Mouse (Mus musculus): ENCODE results near the gene Atoh8.

Atoh8 gene

GRCm38 (mm10) chr6:72225686-72226085, 9.7 kb downstream of the Atoh8 start:
- DNase-seq (ENCODE audit: low spot score), result no peak

GRCm38 (mm10) chr6:72223892-72224291, 11.5 kb downstream of the Atoh8 start:
- DNase-seq (ENCODE audit: low spot score), result no peak

GRCm38 (mm10) chr6:72222876-72223275, 12.5 kb downstream of the Atoh8 start:
- DNase-seq (ENCODE audit: low spot score), result no peak

GRCm38 (mm10) chr6:72222271-72222724, 13.1 kb downstream of the Atoh8 start:
- no peak for DNase-seq (ENCODE audit: low spot score)

- no peak for DNase-seq (ENCODE audit: low spot score)
Measured at GRCm38 (mm10) chr6:72221271-72221670, 14.1 kb downstream of the Atoh8 start.

- no peak for DNase-seq (ENCODE audit: low spot score)
Measured at GRCm38 (mm10) chr6:72219549-72219948, 15.8 kb downstream of the Atoh8 start.

- DNase-seq (ENCODE audit: low spot score), result no peak
Measured at GRCm38 (mm10) chr6:72218281-72218680, 17.1 kb downstream of the Atoh8 start.

GRCm38 (mm10) chr6:72217415-72217784, 18.0 kb downstream of the Atoh8 start:
- DNase-seq (ENCODE audit: low spot score), result no peak

- DNase-seq (ENCODE audit: low spot score), result peak; percentile 97
Measured at GRCm38 (mm10) chr6:72216681-72217414, 18.5 kb downstream of the Atoh8 start.

- no peak for DNase-seq (ENCODE audit: low spot score)
Measured at GRCm38 (mm10) chr6:72215582-72215981, 19.8 kb downstream of the Atoh8 start.

GRCm38 (mm10) chr6:72211360-72211759, 24.0 kb downstream of the Atoh8 start:
- no peak for DNase-seq (ENCODE audit: low spot score)

- DNase-seq (ENCODE audit: low spot score), result no peak
Measured at GRCm38 (mm10) chr6:72210823-72211222, 24.6 kb downstream of the Atoh8 start.

- no peak for DNase-seq (ENCODE audit: low spot score)
Measured at GRCm38 (mm10) chr6:72209738-72210137, 25.6 kb downstream of the Atoh8 start.

- no peak for DNase-seq (ENCODE audit: low spot score)
Measured at GRCm38 (mm10) chr6:72208406-72209045, 26.9 kb downstream of the Atoh8 start.

GRCm38 (mm10) chr6:72206021-72206420, 29.4 kb downstream of the Atoh8 start:
- no peak for DNase-seq (ENCODE audit: low spot score)

GRCm38 (mm10) chr6:72204858-72205257, 30.5 kb downstream of the Atoh8 start:
- no peak for DNase-seq (ENCODE audit: low spot score)

- no peak for DNase-seq (ENCODE audit: low spot score)
Measured at GRCm38 (mm10) chr6:72203279-72203678, 32.1 kb downstream of the Atoh8 start.

- no peak for DNase-seq (ENCODE audit: low spot score)
Measured at GRCm38 (mm10) chr6:72202732-72203131, 32.6 kb downstream of the Atoh8 start.

- no peak for DNase-seq (ENCODE audit: low spot score)
Measured at GRCm38 (mm10) chr6:72200595-72201256, 34.7 kb downstream of the Atoh8 start.

GRCm38 (mm10) chr6:72197515-72197914, 37.9 kb downstream of the Atoh8 start:
- no peak for DNase-seq (ENCODE audit: low spot score)

GRCm38 (mm10) chr6:72196660-72197059, 38.7 kb downstream of the Atoh8 start:
- no peak for DNase-seq (ENCODE audit: low spot score)

- DNase-seq (ENCODE audit: low spot score), result no peak
Measured at GRCm38 (mm10) chr6:72190577-72190976, 44.8 kb downstream of the Atoh8 start.

GRCm38 (mm10) chr6:72190120-72190519, 45.3 kb downstream of the Atoh8 start:
- no peak for DNase-seq (ENCODE audit: low spot score)

Data from ovary, adult 18-20 months (tissue).